Mouse (Mus musculus) brain, embryonic 18.5 days (tissue): ENCODE measurements around the gene Ndufa3.
A peak's percentile ranks its signal among the peaks of the same experiment; 100 is the strongest.

Experiments used
- DNase-seq: peaks from one replicate; pipeline ENCODE4 v3.0.0-alpha.2; 2012; ENCODE audit warnings: low read depth, low spot score

The Ndufa3 gene

DNA sequence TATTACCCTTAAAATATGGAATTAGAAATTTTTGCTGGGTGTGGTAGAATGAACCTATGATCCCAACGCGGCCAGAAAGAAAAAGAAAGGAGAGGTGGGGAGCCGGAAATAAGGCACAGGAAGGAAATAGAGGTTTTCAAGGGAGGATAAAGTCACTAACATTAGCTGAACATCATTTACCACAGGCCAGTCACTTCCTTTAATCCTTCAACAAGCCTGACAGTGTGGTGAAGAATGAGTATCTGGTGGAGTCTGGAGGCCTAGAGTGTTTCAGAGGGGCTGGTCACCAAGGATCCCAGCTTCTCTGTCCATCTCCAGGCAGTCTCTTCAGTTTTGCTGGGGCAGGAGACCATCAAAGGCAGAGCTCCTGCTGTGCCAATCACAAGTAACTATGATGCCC, 6.7 kb upstream of the Ndufa3 start:
- DNase-seq: no peak

DNA sequence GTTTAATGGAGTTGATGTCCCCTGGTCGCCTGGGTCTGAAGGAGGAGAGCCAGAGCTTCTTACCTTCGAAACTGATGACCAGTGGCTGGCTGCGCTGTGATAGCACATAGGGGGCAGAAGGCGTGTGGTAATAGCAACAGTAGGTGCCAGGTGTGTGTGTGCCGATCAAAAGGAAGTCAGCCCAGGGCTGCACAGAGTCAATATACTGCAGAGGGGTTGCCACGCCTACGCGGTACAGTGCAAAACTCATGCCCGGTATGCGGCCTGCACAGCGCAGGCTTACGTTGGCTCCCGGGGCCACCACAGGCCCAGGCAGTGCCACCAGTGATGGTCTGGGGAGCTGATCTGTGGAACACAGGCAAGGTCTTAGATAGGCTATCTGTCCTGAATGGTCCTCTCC, 6.2 kb upstream of the Ndufa3 start:
- no peak for DNase-seq

- no peak for DNase-seq
Measured at GRCm38 (mm10) chr7:3614021-3614420, 3.2 kb upstream of the Ndufa3 start.

- DNase-seq: no peak
Measured at GRCm38 (mm10) chr7:3616057-3616388, 1.1 kb upstream of the Ndufa3 start, which contains the start of gene Oscar. Oscar (minus strand) TSS chr7:3616157.

GRCm38 (mm10) chr7:3616389-3617241, 558 bp upstream of the Ndufa3 start:
- no peak for DNase-seq

DNA sequence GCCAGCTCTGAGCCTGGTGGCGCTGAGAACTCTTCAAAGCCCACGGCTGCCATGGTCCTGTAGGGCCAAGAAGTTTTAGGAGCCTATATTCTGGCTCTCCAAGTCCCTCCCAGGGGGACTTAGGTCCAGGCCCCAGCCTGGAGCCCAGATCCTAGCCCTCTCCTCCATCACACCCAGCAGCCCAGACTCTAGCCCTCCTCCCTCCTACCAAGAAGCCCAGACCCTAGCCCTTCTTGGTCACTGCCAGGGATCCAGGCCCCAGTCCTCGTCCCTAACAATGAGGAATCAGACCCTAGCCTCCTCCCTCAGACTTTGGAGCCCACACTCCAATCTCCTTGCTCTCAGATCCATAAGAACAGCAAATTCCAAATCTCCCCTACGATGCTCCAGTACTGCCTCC, 11.9 kb downstream of the Ndufa3 start:
- DNase-seq: no peak

DNA sequence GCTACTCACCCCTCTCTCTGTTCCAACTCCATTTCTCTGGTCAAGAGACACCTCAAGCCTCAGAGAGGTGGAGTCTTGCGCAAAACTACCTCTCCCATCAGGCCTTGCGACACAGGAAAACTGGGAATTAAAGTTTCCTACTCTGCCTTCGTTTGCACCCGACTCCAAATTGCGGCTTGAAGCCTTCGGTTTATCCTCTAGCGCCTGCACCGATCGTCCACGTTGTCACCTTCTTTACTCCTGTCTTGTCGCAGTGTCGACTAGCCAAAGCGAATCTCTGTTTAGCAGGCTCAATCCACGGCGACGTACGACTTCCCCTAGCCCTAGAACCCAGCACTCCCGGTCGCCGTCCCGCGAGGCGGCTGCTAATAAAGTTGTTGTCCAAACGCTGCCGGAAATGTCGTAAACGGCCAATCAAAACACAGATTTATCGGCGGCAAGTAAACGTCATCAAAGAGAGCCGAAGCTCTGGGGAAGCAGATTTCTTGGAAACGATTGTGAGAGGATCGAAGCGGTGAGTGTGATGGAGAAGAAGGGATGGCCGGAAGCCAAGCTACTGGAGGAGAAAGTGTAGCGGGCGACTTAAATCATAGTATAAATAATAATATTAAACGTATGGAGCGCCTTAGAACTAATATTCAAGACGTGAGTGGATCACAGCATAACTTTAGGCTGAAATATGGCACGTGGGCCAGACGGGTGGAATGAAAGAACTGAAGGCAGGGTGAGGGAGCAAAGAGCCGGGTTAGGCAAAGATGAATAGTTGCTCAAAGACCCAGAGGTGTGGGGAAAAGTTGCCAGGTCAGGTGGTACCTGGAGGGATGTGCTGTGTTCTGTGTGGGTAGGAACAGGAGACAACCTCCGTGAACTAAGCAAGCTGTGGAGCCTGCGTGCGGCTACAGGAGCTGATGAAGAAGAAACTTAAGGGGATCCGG, 12.6 kb downstream of the Ndufa3 start, which contains the start of the genes Tfpt and Prpf31:
TSS of gene Tfpt (minus strand) at position 387 of the 935 bp plus-strand sequence.
TSS of gene Prpf31 (plus strand) at position 443 of the 935 bp plus-strand sequence.
- DNase-seq: peak; percentile 94

DNA sequence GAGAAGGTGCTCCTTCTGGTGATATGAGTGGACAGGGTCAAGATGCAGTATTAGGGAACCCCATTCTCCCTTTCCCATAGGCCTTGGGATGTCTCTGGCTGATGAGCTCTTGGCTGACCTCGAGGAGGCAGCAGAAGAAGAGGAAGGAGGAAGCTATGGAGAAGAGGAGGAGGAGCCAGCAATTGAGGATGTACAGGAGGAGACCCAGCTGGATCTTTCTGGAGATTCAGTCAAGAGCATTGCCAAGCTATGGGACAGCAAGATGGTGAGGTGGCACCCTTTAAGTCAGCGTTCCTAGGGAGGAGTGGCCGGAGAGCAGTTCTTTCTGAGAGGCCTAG, 13.3 kb downstream of the Ndufa3 start:
- DNase-seq: no peak

- DNase-seq: no peak
Measured at GRCm38 (mm10) chr7:3643412-3643811, 26.2 kb downstream of the Ndufa3 start.

DNA sequence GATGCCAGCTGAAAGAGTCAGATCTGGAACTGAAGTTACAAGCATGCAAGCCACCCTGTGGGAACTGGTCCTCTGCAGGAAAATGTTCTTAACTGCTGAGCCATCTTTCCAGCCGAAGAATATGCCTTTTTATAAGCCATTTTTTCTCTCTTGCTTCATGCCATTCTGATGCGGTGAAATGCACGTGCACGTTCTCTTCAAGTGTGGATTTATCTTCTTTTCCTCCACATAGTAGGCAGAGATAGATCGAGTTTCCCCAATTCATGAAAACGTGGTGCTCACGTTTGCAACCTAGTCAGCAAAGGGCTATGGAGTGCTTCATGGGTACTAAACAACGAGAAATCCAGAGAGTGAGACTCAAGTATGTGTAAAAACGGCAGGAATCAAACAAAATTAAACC, 26.7 kb downstream of the Ndufa3 start:
- no peak for DNase-seq

- no peak for DNase-seq
Measured at GRCm38 (mm10) chr7:3644348-3644671, 27.1 kb downstream of the Ndufa3 start.

DNA sequence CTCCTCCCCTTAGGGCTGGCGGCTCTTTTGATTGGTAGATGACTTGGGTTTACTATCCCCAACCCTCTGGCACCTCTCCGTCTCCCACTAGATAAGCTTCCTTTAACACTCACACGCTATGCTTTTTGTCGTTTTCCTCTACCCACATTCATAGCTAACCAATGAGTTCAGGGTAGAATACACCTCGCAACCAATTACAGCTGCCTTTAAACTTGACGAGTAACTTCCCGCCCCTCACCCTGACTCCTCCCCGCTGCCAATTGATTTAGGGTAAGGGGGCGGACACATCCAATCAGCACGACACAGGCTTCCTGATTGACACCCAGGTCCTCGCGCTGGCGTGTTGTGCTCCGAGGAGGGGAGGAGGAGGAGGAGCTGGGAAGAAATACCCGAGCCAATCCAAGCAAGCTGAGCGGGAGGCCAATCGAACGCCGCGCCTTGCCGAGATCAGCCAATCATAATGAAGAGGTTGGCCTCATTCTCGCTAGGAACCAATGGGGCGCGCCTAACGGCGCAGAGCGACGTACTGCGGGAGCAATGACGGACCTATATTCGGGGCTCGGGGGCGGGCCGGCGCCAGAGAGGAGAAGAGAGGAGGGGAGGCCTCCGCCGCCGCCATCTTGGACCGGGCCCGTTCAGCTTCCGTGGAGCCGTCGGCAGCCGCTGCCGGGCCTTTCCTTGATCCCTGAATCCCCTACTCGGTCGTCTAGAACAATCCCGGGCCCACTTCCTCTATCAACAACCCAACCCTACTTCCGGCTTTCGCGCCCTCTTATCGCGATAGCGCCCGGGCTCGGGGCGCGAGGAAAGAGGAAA, 27.7 kb downstream of the Ndufa3 start, which contains the start of gene Cnot3:
TSS of gene Cnot3 (plus strand) at position 597 of the 816 bp plus-strand sequence.
- DNase-seq: peak; percentile 100

GRCm38 (mm10) chr7:3645488-3646025, 28.4 kb downstream of the Ndufa3 start:
- no peak for DNase-seq

DNA sequence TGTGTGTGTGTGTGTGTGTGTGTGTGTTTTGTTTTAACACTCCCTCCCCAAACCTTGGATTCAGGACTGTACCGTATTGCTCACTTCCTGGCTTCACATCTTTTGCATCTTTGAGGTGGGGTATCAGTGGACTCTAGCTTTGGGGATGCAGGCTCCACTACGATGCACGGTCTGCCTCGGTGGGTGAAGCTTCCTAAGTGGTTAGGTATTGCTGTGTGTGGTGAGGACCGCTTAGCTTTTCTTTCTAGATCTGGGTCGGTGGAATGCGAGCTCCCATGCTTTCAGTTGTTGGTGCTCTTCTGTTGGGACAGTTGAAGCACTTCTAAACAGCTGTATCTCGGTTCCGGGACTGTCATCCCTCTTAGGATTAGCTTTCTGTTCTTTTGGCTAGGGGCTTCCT, 29.0 kb downstream of the Ndufa3 start:
- DNase-seq: no peak

- no peak for DNase-seq
Measured at GRCm38 (mm10) chr7:3646641-3647040, 29.5 kb downstream of the Ndufa3 start.

GRCm38 (mm10) chr7:3656966-3657365, 39.8 kb downstream of the Ndufa3 start:
- DNase-seq: no peak

DNA sequence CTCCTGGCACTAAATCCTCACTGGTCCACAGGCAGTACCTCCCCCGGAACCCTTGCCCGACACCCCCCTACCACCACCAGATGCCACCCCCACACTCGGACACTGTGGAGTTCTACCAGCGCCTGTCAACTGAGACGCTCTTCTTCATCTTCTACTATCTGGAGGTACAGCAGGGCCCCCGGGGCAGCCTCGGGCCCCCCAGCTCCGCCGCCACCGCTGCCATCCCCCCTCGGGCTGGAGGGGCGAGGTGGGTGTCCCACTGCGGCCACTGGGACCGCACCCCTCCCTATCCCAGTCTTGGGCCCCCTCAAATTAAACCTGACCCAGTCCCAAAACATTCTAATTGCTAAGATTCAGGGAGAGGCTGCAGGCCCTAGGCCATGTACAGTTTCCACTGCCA, 41.4 kb downstream of the Ndufa3 start:
- no peak for DNase-seq

GRCm38 (mm10) chr7:3664524-3665214, 47.5 kb downstream of the Ndufa3 start:
- DNase-seq: no peak

GRCm38 (mm10) chr7:3665215-3666114, 48.3 kb downstream of the Ndufa3 start, which contains the start of gene Leng1:
Leng1 (minus strand) TSS chr7:3665840.
- DNase-seq: peak; percentile 98

DNA sequence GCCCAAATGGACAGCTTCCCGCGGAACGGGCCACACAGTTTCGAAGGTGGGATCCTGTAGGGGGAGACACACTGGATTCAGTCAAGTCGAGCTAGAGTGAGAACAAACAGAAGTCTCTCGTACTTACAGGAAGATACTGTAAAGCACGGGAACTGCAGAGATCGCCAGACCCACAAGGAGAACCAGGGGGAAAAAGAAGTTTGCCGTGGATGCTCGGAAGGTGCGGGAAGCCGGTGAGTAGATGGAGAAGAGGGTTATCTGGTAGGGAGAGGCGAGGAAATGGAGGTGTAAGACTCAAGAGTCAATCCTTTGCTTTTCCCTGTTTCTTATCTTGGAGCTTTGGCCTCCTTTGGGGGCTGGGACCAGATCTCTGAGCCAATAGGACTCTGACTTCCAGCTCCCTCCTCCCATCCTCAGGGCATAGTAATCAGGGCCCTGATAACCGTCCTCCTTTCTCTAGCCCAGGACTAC, 49.8 kb downstream of the Ndufa3 start:
- no peak for DNase-seq
